Mouse (Mus musculus): ENCODE results near the gene Lcn6. TPM values are rescaled to one million over a fixed set of nuclear protein-coding genes. Genes with fewer than 3 reads are reported as not detected.

Lcn6 gene
- polyA plus RNA-seq (2014; fragmentation: Nextera tagmentation; extraction: Ambion mirVana) = not detected in 2 replicates

GRCm38 (mm10) chr2:25676486-25676885, at the start of gene Lcn6:
TSS of gene Lcn6 (plus strand) at chr2:25676786.
- Histone ChIP-seq H3K4me1 (ENCODE audit: control insufficient read depth, insufficient read depth, low read length) (no peaks in the 10 kb centered on the region), H3K27ac (ENCODE audit: low read length) (no peak within 1 kb of the TSS), H3K36me3 (ENCODE audit: control insufficient read depth, insufficient read depth, low read length) (no peaks in the 10 kb centered on the region), H3K9me3 (ENCODE audit: control insufficient read depth, low read depth, low read length) (no peaks in the 10 kb centered on the region), H3K9ac (replicated peaks; ENCODE audit: low read depth, low read length) (no peak within 1 kb of the TSS), H3K27me3 (ENCODE audit: control insufficient read depth, insufficient read depth, low read length) (no peaks in the 10 kb centered on the region), H3K4me2 (replicated peaks; ENCODE audit: low read depth, low read length) (no peak within 1 kb of the TSS), H3K4me3 (ENCODE audit: low read depth, low read length) (no peak within 1 kb of the TSS)
- WGBS = 90% methylated on average over 3 of the region's 3 CpGs
- no peak for ATAC-seq (ENCODE audit: insufficient number of reproducible peaks, insufficient read depth, low FRiP score, low read depth)

- Histone ChIP-seq H3K4me2 (replicated peaks; ENCODE audit: low read depth, low read length) (no peak within 1 kb of the TSS), H3K9ac (replicated peaks; ENCODE audit: low read depth, low read length) (no peak within 1 kb of the TSS), H3K27ac (ENCODE audit: low read length) (no peak within 1 kb of the TSS), H3K9me3 (ENCODE audit: control insufficient read depth, low read depth, low read length) (no peaks in the 10 kb centered on the region), H3K4me1 (ENCODE audit: control insufficient read depth, insufficient read depth, low read length) (no peaks in the 10 kb centered on the region), H3K4me3 (ENCODE audit: low read depth, low read length) (no peak within 1 kb of the TSS), H3K27me3 (ENCODE audit: control insufficient read depth, insufficient read depth, low read length) (no peaks in the 10 kb centered on the region), H3K36me3 (ENCODE audit: control insufficient read depth, insufficient read depth, low read length) (no peaks in the 10 kb centered on the region)
- 83% methylated on average over 6 of the region's 6 CpGs for WGBS
- no peak for ATAC-seq (ENCODE audit: insufficient number of reproducible peaks, insufficient read depth, low FRiP score, low read depth)
These were observed 48.8 kb upstream of the Lcn6 start, which contains the start of gene Fcna for GRCm38 (mm10) chr2:25627811-25628210. TSS of gene Fcna (minus strand) at chr2:25628030.

GRCm38 (mm10) chr2:25628738-25629137, 47.8 kb upstream of the Lcn6 start:
- no peaks in the 10 kb centered on the region for H3K36me3 ChIP-seq (ENCODE audit: control insufficient read depth, insufficient read depth, low read length)
- no peak for ATAC-seq (ENCODE audit: insufficient number of reproducible peaks, insufficient read depth, low FRiP score, low read depth)
- no peaks in the 10 kb centered on the region for H3K27me3 ChIP-seq (ENCODE audit: control insufficient read depth, insufficient read depth, low read length)
- H3K4me2 ChIP-seq (replicated peaks; ENCODE audit: low read depth, low read length) = no peak overlapping the region
- WGBS = 47% methylated on average over 4 of the region's 4 CpGs
- H3K4me1 ChIP-seq (ENCODE audit: control insufficient read depth, insufficient read depth, low read length) = no peaks in the 10 kb centered on the region
- no peak overlapping the region for H3K27ac ChIP-seq (ENCODE audit: low read length)
- H3K9me3 ChIP-seq (ENCODE audit: control insufficient read depth, low read depth, low read length) = no peaks in the 10 kb centered on the region
- no peak overlapping the region for H3K9ac ChIP-seq (replicated peaks; ENCODE audit: low read depth, low read length)
- H3K4me3 ChIP-seq (ENCODE audit: low read depth, low read length) = no peak overlapping the region

GRCm38 (mm10) chr2:25633616-25634015, 43.0 kb upstream of the Lcn6 start:
- Histone ChIP-seq H3K4me2 (replicated peaks; ENCODE audit: low read depth, low read length) (no peak overlapping the region), H3K4me3 (ENCODE audit: low read depth, low read length) (no peak overlapping the region), H3K9me3 (ENCODE audit: control insufficient read depth, low read depth, low read length) (no peaks in the 10 kb centered on the region), H3K27me3 (ENCODE audit: control insufficient read depth, insufficient read depth, low read length) (no peaks in the 10 kb centered on the region), H3K4me1 (ENCODE audit: control insufficient read depth, insufficient read depth, low read length) (no peaks in the 10 kb centered on the region), H3K36me3 (ENCODE audit: control insufficient read depth, insufficient read depth, low read length) (no peaks in the 10 kb centered on the region), H3K9ac (replicated peaks; ENCODE audit: low read depth, low read length) (no peak overlapping the region), H3K27ac (ENCODE audit: low read length) (no peak overlapping the region)
- ATAC-seq (ENCODE audit: insufficient number of reproducible peaks, insufficient read depth, low FRiP score, low read depth) = no peak
- 79% methylated on average over 3 of the region's 3 CpGs for WGBS

- WGBS = 43% methylated on average over 1 of the region's 1 CpGs
- no peak for ATAC-seq (ENCODE audit: insufficient number of reproducible peaks, insufficient read depth, low FRiP score, low read depth)
- H3K9me3 ChIP-seq (ENCODE audit: control insufficient read depth, low read depth, low read length) = no peaks in the 10 kb centered on the region
These were observed 42.5 kb upstream of the Lcn6 start for GRCm38 (mm10) chr2:25634046-25634445.

GRCm38 (mm10) chr2:25639890-25640289, 36.7 kb upstream of the Lcn6 start:
- Histone ChIP-seq H3K9ac (replicated peaks; ENCODE audit: low read depth, low read length) (no peak overlapping the region), H3K9me3 (ENCODE audit: control insufficient read depth, low read depth, low read length) (no peaks in the 10 kb centered on the region), H3K4me3 (ENCODE audit: low read depth, low read length) (no peak overlapping the region), H3K27ac (ENCODE audit: low read length) (no peak overlapping the region), H3K4me1 (ENCODE audit: control insufficient read depth, insufficient read depth, low read length) (no peaks in the 10 kb centered on the region), H3K36me3 (ENCODE audit: control insufficient read depth, insufficient read depth, low read length) (no peaks in the 10 kb centered on the region), H3K27me3 (ENCODE audit: control insufficient read depth, insufficient read depth, low read length) (no peaks in the 10 kb centered on the region), H3K4me2 (replicated peaks; ENCODE audit: low read depth, low read length) (no peak overlapping the region)
- 17% methylated on average over 6 of the region's 6 CpGs for WGBS
- no peak for ATAC-seq (ENCODE audit: insufficient number of reproducible peaks, insufficient read depth, low FRiP score, low read depth)

More at GRCm38 (mm10) chr2:25634046-25634445, 42.5 kb upstream of the Lcn6 start:
- Histone ChIP-seq H3K4me1 (ENCODE audit: control insufficient read depth, insufficient read depth, low read length) (no peaks in the 10 kb centered on the region), H3K4me3 (ENCODE audit: low read depth, low read length) (no peak overlapping the region), H3K27ac (ENCODE audit: low read length) (no peak overlapping the region), H3K36me3 (ENCODE audit: control insufficient read depth, insufficient read depth, low read length) (no peaks in the 10 kb centered on the region), H3K4me2 (replicated peaks; ENCODE audit: low read depth, low read length) (no peak overlapping the region), H3K9ac (replicated peaks; ENCODE audit: low read depth, low read length) (no peak overlapping the region), H3K27me3 (ENCODE audit: control insufficient read depth, insufficient read depth, low read length) (no peaks in the 10 kb centered on the region)

GRCm38 (mm10) chr2:25652902-25653301, 23.7 kb upstream of the Lcn6 start, which contains the start of gene Lcn8:
TSS of gene Lcn8 (plus strand) at chr2:25653120.
- no peak within 1 kb of the TSS for H3K27ac ChIP-seq (ENCODE audit: low read length)
- ATAC-seq (ENCODE audit: insufficient number of reproducible peaks, insufficient read depth, low FRiP score, low read depth) = no peak
- no peak within 1 kb of the TSS for H3K9ac ChIP-seq (replicated peaks; ENCODE audit: low read depth, low read length)
- no peaks in the 10 kb centered on the region for H3K4me1 ChIP-seq (ENCODE audit: control insufficient read depth, insufficient read depth, low read length)
- no peak within 1 kb of the TSS for H3K4me3 ChIP-seq (ENCODE audit: low read depth, low read length)
- H3K9me3 ChIP-seq (ENCODE audit: control insufficient read depth, low read depth, low read length) = no peaks in the 10 kb centered on the region
- no peaks in the 10 kb centered on the region for H3K27me3 ChIP-seq (ENCODE audit: control insufficient read depth, insufficient read depth, low read length)
- WGBS = 60% methylated on average over 2 of the region's 2 CpGs
- no peaks in the 10 kb centered on the region for H3K36me3 ChIP-seq (ENCODE audit: control insufficient read depth, insufficient read depth, low read length)
- no peak within 1 kb of the TSS for H3K4me2 ChIP-seq (replicated peaks; ENCODE audit: low read depth, low read length)

GRCm38 (mm10) chr2:25654502-25654901, 22.1 kb upstream of the Lcn6 start:
- Histone ChIP-seq H3K4me3 (ENCODE audit: low read depth, low read length) (no peak overlapping the region), H3K9ac (replicated peaks; ENCODE audit: low read depth, low read length) (no peak overlapping the region), H3K36me3 (ENCODE audit: control insufficient read depth, insufficient read depth, low read length) (no peaks in the 10 kb centered on the region), H3K27me3 (ENCODE audit: control insufficient read depth, insufficient read depth, low read length) (no peaks in the 10 kb centered on the region), H3K27ac (ENCODE audit: low read length) (no peak overlapping the region), H3K4me2 (replicated peaks; ENCODE audit: low read depth, low read length) (no peak overlapping the region), H3K4me1 (ENCODE audit: control insufficient read depth, insufficient read depth, low read length) (no peaks in the 10 kb centered on the region), H3K9me3 (ENCODE audit: control insufficient read depth, low read depth, low read length) (no peaks in the 10 kb centered on the region)
- WGBS = 67% methylated on average over 1 of the region's 1 CpGs
- no peak for ATAC-seq (ENCODE audit: insufficient number of reproducible peaks, insufficient read depth, low FRiP score, low read depth)

GRCm38 (mm10) chr2:25656691-25657090, 19.9 kb upstream of the Lcn6 start:
- no peaks in the 10 kb centered on the region for H3K9me3 ChIP-seq (ENCODE audit: control insufficient read depth, low read depth, low read length)
- H3K4me3 ChIP-seq (ENCODE audit: low read depth, low read length) = no peak overlapping the region
- WGBS = 76% methylated on average over 4 of the region's 4 CpGs
- no peaks in the 10 kb centered on the region for H3K36me3 ChIP-seq (ENCODE audit: control insufficient read depth, insufficient read depth, low read length)
- H3K4me2 ChIP-seq (replicated peaks; ENCODE audit: low read depth, low read length) = no peak overlapping the region
- no peak for ATAC-seq (ENCODE audit: insufficient number of reproducible peaks, insufficient read depth, low FRiP score, low read depth)
- H3K9ac ChIP-seq (replicated peaks; ENCODE audit: low read depth, low read length) = no peak overlapping the region
- H3K4me1 ChIP-seq (ENCODE audit: control insufficient read depth, insufficient read depth, low read length) = no peaks in the 10 kb centered on the region
- no peaks in the 10 kb centered on the region for H3K27me3 ChIP-seq (ENCODE audit: control insufficient read depth, insufficient read depth, low read length)
- H3K27ac ChIP-seq (ENCODE audit: low read length) = no peak overlapping the region
